Mouse (Mus musculus): ENCODE measurements around the gene Mphosph9. TPM values are rescaled to one million over a fixed set of nuclear protein-coding genes. Genes with fewer than 3 reads are reported as not detected.

Gene Mphosph9
- polyA plus RNA-seq, 1 experiment from 2014 or later = 2.9 TPM

DNA sequence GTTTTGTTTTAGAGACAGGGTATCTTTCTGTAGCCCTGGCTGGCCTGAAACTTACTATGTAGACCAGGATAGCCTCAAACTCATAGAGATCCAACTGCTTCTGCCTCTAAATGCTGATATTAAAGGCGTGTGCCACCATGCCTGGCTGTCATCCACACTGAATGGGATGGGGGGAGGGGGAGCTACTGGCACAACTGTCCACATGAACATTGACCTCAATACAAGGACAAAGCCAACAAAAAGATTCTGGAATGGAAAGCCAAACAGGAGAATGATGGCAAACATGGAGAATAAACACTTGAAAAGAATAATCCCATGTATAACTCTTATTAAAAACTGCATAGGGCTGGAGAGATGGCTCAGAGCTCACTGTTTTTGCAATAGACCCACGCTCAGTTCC, 44.9 kb downstream of the Mphosph9 start:
- TF ChIP-seq EP300 (optimal IDR thresholded peaks at IDR 0.05) = no peak
- no peak for TF ChIP-seq CTCF (IDR thresholded peaks at IDR 0.05; ENCODE audit: low read depth)
- WGBS = 84% methylated on average over 2 of the region's 2 CpGs
- 0 out of 2 replicates have a peak, but pooled peaks cover 3% of the 10 kb centered on the region for H3K36me3 ChIP-seq (ENCODE audit: control insufficient read depth, insufficient read depth, low read length)

DNA sequence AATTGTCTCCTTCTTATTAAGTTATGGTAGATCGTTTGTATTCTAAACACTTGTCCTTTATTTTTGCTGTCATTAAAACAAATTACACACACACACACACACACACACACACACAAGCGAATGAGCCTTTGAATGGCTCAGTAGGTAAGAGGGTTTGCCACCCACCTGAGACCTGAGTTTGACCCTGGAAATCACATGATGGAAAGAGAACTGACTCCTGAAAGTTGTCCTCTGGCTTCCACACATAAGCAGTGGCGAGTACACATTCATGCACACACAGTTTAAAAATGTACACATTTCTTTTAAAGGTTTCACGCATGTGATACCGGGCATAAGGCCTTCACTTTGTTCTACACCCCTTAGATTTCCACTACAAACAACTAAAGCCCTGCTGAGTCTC, 57.5 kb downstream of the Mphosph9 start:
- 90% methylated on average over 5 of the region's 5 CpGs for WGBS
- H3K27me3 ChIP-seq (ENCODE audit: control insufficient read depth, insufficient read depth, low read length) = no peaks in the 10 kb centered on the region
- H3K4me3 ChIP-seq (ENCODE audit: low read depth, low read length) = no peak overlapping the region
- H3K4me2 ChIP-seq (replicated peaks; ENCODE audit: low read depth) = no peak overlapping the region
- H3K4me1 ChIP-seq (replicated peaks; ENCODE audit: control insufficient read depth, insufficient read depth) = no peaks in the 10 kb centered on the region
- no peaks in the 10 kb centered on the region for H3K36me3 ChIP-seq (ENCODE audit: control insufficient read depth, insufficient read depth, low read length)
- H3K27ac ChIP-seq (replicated peaks) = no peak overlapping the region
- no peak overlapping the region for H3K9ac ChIP-seq (ENCODE audit: low read length)
- DNase-seq (ENCODE audit: low spot score) (no peak), ATAC-seq (ENCODE audit: low FRiP score, low TSS enrichment) (no peak)
- TF ChIP-seq EP300 (optimal IDR thresholded peaks at IDR 0.05) = no peak
- TF ChIP-seq CTCF (IDR thresholded peaks at IDR 0.05; ENCODE audit: low read depth) = no peak
- H3K9me3 ChIP-seq (ENCODE audit: control insufficient read depth, low read length) = no peaks in the 10 kb centered on the region

More for the DNA sequence above, 44.9 kb downstream of the Mphosph9 start:
- Histone ChIP-seq H3K9me3 (ENCODE audit: control insufficient read depth, low read length) (no peaks in the 10 kb centered on the region), H3K4me3 (ENCODE audit: low read depth, low read length) (no peak overlapping the region), H3K27ac (replicated peaks) (no peak overlapping the region), H3K9ac (ENCODE audit: low read length) (no peak overlapping the region), H3K4me2 (replicated peaks; ENCODE audit: low read depth) (no peak overlapping the region), H3K4me1 (replicated peaks; ENCODE audit: control insufficient read depth, insufficient read depth) (no peaks in the 10 kb centered on the region), H3K27me3 (ENCODE audit: control insufficient read depth, insufficient read depth, low read length) (no peaks in the 10 kb centered on the region)
- no peak for DNase-seq (ENCODE audit: low spot score)
- no peak for ATAC-seq (ENCODE audit: low FRiP score, low TSS enrichment)

DNA sequence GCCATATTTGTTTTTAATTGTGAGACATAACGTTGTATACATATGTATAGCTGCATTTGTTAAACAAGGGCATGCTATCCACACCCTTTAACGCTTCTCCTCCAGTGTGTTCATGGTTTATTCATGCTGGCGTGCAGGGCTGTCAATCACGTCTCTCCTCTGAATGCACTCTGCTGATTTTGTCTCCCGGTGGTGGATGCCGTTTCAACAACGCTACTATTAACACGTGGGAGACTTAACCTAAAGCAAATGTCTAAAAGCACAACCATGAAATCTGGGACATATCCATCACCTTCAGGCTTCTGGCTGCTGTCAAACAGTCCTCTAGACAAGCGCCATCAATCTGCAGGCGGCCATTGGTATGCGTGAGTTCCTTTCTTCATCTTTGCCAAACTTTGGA, 58.1 kb downstream of the Mphosph9 start:
- Histone ChIP-seq H3K9ac (ENCODE audit: low read length) (no peak overlapping the region), H3K27ac (replicated peaks) (no peak overlapping the region), H3K4me3 (ENCODE audit: low read depth, low read length) (no peak overlapping the region), H3K27me3 (ENCODE audit: control insufficient read depth, insufficient read depth, low read length) (no peaks in the 10 kb centered on the region), H3K4me1 (replicated peaks; ENCODE audit: control insufficient read depth, insufficient read depth) (no peaks in the 10 kb centered on the region), H3K9me3 (ENCODE audit: control insufficient read depth, low read length) (no peaks in the 10 kb centered on the region), H3K36me3 (ENCODE audit: control insufficient read depth, insufficient read depth, low read length) (no peaks in the 10 kb centered on the region), H3K4me2 (replicated peaks; ENCODE audit: low read depth) (no peak overlapping the region)
- no peak for TF ChIP-seq EP300 (optimal IDR thresholded peaks at IDR 0.05)
- WGBS = 72% methylated on average over 11 of the region's 11 CpGs
- DNase-seq (ENCODE audit: low spot score) (no peak), ATAC-seq (ENCODE audit: low FRiP score, low TSS enrichment) (no peak)

DNA sequence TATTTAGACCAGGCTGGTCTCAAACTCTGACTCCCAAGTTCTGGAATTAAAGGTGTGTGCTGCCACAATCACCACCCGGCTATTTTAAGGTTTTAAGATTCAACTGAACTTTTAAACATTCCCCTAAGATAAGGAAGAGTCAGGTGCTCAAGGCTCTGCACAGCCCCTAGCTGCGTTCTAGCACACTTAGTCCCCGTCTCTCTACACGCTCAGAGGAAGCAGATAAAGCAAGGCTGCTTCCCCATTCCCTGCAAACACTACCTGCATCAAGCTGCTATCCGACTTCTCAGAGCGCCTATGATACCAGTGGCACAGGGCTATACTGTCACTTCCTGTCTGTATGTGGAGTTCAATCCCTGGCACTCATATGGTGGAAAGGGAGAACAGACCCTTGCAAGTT, 60.1 kb downstream of the Mphosph9 start:
- Histone ChIP-seq H3K4me3 (ENCODE audit: low read depth, low read length) (no peak overlapping the region), H3K36me3 (ENCODE audit: control insufficient read depth, insufficient read depth, low read length) (no peaks in the 10 kb centered on the region), H3K4me1 (replicated peaks; ENCODE audit: control insufficient read depth, insufficient read depth) (no peaks in the 10 kb centered on the region), H3K27ac (replicated peaks) (no peak overlapping the region), H3K9ac (ENCODE audit: low read length) (no peak overlapping the region), H3K27me3 (ENCODE audit: control insufficient read depth, insufficient read depth, low read length) (no peaks in the 10 kb centered on the region), H3K4me2 (replicated peaks; ENCODE audit: low read depth) (no peak overlapping the region), H3K9me3 (ENCODE audit: control insufficient read depth, low read length) (no peaks in the 10 kb centered on the region)
- no peak for TF ChIP-seq CTCF (IDR thresholded peaks at IDR 0.05; ENCODE audit: low read depth)
- TF ChIP-seq EP300 (optimal IDR thresholded peaks at IDR 0.05) = no peak
- 69% methylated on average over 6 of the region's 6 CpGs for WGBS
- ATAC-seq (ENCODE audit: low FRiP score, low TSS enrichment) (no peak), DNase-seq (ENCODE audit: low spot score) (no peak)

DNA sequence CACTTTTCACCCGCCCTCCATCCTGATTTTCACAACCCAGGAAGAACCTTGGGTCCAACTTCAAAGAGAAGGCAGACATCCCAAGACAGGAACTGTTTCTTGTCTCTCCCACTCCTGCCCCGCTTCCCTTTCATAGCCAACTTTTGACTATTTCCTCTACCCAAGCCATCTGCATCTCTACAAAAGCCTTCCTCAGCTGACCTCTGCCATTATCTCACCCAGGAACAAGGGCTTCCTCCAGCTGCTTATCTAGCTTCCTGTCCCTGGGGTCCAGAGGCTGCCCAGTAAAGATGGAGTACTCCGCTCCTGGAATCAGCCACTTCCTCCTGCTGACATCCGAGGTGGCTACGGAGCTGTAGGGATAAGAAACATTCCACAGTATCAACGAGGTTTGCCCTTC, 61.0 kb downstream of the Mphosph9 start:
- Histone ChIP-seq H3K9me3 (ENCODE audit: control insufficient read depth, low read length) (no peaks in the 10 kb centered on the region), H3K4me1 (replicated peaks; ENCODE audit: control insufficient read depth, insufficient read depth) (no peaks in the 10 kb centered on the region), H3K4me3 (ENCODE audit: low read depth, low read length) (no peak overlapping the region), H3K27ac (replicated peaks) (no peak overlapping the region), H3K36me3 (ENCODE audit: control insufficient read depth, insufficient read depth, low read length) (no peaks in the 10 kb centered on the region), H3K4me2 (replicated peaks; ENCODE audit: low read depth) (no peak overlapping the region), H3K9ac (ENCODE audit: low read length) (no peak overlapping the region), H3K27me3 (ENCODE audit: control insufficient read depth, insufficient read depth, low read length) (no peaks in the 10 kb centered on the region)
- ATAC-seq (ENCODE audit: low FRiP score, low TSS enrichment) (no peak), DNase-seq (ENCODE audit: low spot score) (no peak)
- no peak for TF ChIP-seq EP300 (optimal IDR thresholded peaks at IDR 0.05)
- no peak for TF ChIP-seq CTCF (IDR thresholded peaks at IDR 0.05; ENCODE audit: low read depth)
- 83% methylated on average over 6 of the region's 6 CpGs for WGBS

DNA sequence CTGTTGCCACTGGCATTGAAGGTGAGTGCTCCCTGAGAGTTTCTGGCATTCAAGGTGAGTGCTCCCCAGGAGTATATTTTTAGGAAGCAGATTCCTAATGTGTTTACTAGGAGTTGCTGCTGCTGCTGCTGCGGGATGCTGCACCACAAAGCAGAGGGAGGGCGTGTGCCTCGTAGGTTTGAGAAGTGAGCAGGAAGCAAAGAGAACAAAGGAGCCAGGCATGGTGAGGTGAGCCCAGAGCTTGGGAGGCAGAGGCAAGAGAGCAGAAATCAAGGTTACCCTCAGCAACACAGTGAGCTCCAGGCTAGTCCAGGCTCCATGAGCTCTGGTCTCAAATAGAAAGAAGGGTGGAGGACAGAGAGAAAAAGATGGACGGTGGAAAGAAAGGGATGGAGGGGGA, 64.5 kb downstream of the Mphosph9 start:
- no peak for ATAC-seq (ENCODE audit: low FRiP score, low TSS enrichment)
- DNase-seq (ENCODE audit: low spot score) = peak; percentile 41
- H3K4me3 ChIP-seq (ENCODE audit: low read depth, low read length) = no peak overlapping the region
- no peak overlapping the region for H3K9ac ChIP-seq (ENCODE audit: low read length)
- no peaks in the 10 kb centered on the region for H3K27me3 ChIP-seq (ENCODE audit: control insufficient read depth, insufficient read depth, low read length)
- no peak overlapping the region for H3K4me2 ChIP-seq (replicated peaks; ENCODE audit: low read depth)
- no peaks in the 10 kb centered on the region for H3K9me3 ChIP-seq (ENCODE audit: control insufficient read depth, low read length)
- H3K27ac ChIP-seq (replicated peaks) = no peak overlapping the region
- 51% methylated on average over 4 of the region's 4 CpGs for WGBS
- H3K4me1 ChIP-seq (replicated peaks; ENCODE audit: control insufficient read depth, insufficient read depth) = no peaks in the 10 kb centered on the region
- TF ChIP-seq CTCF (IDR thresholded peaks at IDR 0.05; ENCODE audit: low read depth) = no peak
- TF ChIP-seq EP300 (optimal IDR thresholded peaks at IDR 0.05) = no peak
- H3K36me3 ChIP-seq (ENCODE audit: control insufficient read depth, insufficient read depth, low read length) = no peaks in the 10 kb centered on the region
